Mouse (Mus musculus) bone marrow macrophage, adult 2 months (primary cell): ENCODE results near the gene Tmcc1.

Experiments
- CTCF ChIP-seq: IDR thresholded peaks from 2 replicates; pipeline ENCODE4 v1.5.1; 2012; ENCODE audit warnings: low read depth, mild to moderate bottlenecking, low read length, moderate library complexity
- POLR2A ChIP-seq: IDR thresholded peaks from 2 replicates; pipeline ENCODE4 v1.6.1; 2012; ENCODE audit warnings: mild to moderate bottlenecking, low read depth, low read length, borderline replicate concordance

- TF ChIP-seq CTCF (no peak), POLR2A (no peak)
These were observed 195.5 kb downstream of the Tmcc1 start for GRCm38 (mm10) chr6:115997726-115998311.
